Mouse (Mus musculus) adrenal gland, postnatal 14 days (tissue): ENCODE data around the gene Cdc7. TPM values are rescaled to one million over a fixed set of nuclear protein-coding genes. Genes with fewer than 3 reads are reported as not detected.
"Not testable (repeated sequence)": the region's sequence is repeated elsewhere in the genome, so short reads cannot be mapped to it uniquely, and the experiment has no call there.

Experiments
- DNase-seq: peaks from one replicate; pipeline ENCODE4 v3.0.0; 2021; ENCODE audit warnings: mixed read lengths
- long read RNA-seq, 2 experiments: library from polyadenylated mRNA; stranded (forward); transcript quantifications; one replicate each; pipeline ENCODE4 v2.0.0; 2021
- total RNA-seq: library from RNA; stranded (reverse); gene quantifications from 2 replicates; pipeline ENCODE4 v1.2.3, GENCODE M21; 2021

Cdc7 gene
- total RNA-seq = 6.7 and 7.0 TPM in 2 replicates
- long read RNA-seq, experiment 1, partial matches to known transcripts = 7 of 14 reads
- long read RNA-seq, experiment 1, other reads (novel, unspliced or antisense) = 2 of 14 reads
- long read RNA-seq, experiment 2, partial matches to known transcripts = 0 of 9 reads
- long read RNA-seq, experiment 2, other reads (novel, unspliced or antisense) = 6 of 9 reads

DNA sequence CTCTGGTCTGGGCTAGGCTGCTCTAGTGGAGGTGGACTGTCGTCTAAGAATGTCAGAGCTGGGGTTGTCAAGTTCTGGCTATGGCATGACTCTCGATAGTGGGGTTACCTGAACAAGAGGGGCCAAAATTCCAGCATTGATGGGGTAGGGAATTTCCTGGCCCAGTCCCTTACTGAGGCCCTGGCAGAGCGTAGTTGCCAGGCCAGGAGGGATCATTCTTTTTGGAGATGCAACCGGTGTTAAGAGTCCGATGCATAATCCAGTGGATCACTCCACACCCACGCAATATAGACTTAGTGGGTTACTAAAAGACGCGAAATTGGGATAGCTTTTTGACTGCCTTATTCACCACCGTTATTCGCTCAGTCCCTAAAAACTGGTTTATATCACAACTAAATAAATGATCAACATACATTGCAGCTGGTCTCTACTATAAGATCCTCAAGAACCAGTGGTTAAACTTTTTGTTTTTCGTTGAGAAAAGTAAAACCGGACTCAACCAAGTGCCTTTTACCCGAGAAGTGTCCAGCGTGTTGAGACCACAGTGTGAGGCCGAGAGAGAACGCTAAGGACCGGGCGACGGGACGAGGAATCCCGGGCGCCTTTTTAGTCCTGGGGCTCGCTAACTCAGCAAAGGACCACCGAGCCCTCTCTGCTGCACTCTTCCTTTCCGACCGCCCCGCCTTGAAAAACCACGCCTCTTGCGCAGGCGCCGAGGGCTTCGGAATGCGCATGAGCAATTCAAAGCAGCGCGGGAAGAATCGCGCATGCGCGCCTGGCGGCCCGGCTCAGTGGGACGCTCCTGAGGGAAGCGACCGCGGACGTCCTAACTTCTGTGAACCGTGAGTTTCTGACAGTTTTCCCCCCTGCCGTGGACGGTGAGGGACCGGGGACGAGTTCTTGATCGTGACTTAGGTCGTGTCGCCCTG, at the start of gene Cdc7:
TSS of gene Cdc7 (plus strand) at position 739 of the 929 bp plus-strand sequence.
- peak; percentile 96 for DNase-seq

DNA sequence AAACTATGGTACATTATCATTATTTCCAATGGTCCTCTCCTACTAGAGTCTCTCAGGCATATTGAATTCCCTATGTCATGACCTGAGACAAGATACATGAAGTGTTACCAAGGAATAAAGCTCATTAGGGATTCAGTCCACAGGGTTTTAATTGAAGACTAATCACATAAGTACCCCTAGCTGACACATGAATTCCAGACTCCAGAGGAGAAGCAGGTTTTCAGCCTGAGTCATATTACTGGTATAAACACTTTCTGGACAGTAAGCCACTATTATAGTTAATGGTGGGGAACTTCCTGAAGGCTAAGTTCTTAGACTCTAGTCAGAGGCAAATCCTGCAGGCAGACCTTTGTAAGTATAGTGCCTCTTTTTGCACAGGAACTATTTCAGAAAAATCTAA, 44.8 kb upstream of the Cdc7 start:
- DNase-seq = no peak

DNA sequence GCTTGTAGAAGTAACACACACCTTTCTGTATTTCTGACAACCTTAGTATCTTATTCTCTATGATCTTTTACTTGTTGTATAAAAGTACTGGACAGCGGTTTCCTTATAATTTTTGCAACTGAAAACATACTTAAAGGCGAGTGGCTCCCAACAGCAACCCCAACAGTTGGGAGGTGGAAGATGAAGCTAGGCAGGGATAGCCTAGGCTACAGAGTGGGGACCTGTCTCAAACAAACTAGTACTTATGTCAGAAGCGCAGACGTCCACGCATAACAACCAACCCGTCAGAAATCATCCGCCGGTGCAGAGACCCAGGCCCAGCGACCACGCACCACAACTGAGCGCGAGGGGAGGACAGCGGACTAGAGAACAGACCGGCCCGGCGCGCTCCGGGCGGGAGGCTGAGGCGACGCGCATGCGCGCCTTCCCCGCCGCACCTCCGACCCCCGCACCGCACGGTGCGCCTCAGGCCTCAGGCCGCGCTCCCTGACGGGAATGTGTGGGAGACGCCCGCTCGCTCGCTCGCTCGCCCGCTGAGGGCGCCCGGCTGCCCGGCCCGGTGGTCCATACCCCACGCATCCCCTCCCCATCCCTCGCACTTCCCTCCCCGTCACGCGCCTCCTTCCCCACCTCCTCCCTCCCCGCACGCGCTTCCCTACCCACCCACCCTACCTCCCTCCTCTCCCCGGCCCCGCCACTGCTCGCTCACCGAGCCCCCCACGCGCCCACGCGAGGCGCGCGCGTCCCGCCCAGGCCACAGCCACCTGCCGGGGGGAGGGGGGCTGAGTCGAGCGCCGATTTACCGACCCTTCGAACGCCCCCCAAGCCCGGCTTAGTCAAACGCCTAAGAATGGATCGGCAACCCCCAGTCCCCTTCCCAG, 38.4 kb upstream of the Cdc7 start, which contains the start of gene Hfm1:
TSS of gene Hfm1 (minus strand) at position 834 of the 881 bp plus-strand sequence.
- peak; percentile 74 for DNase-seq

DNA sequence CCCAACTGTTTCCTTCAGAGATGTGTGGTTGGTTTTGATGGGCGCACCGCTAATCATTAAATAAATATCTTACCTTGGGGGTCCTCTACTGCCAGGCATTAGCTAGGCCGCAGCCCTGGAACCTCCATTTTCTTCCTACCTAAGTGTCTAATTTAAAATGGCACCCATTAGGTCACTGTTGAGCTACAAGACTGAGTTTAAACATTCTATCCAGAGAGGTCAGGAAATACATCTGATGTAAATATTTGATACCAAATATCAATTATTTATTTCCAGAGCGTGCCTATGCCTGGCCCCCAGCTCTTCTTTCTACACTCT, 37.8 kb upstream of the Cdc7 start:
- no peak for DNase-seq

DNA sequence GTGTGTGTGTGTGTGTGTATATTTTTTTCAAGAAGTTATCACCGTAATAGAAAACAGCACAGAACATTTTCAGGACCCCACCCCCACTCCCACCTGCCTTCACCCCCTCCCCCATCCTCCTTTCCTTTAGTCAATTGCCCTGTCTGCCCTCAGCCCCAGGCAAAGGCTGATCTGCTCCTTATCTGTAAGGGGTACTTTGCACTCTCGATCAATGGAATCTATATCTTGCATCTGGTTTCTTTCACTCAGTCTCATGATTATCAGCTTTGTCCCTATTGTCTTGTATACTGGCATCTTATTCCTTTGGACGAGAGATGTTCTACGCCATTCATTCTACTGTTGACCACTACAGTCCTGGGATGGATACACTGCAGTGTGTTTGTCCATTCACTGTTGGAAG, 36.1 kb upstream of the Cdc7 start:
- no peak for DNase-seq

DNA sequence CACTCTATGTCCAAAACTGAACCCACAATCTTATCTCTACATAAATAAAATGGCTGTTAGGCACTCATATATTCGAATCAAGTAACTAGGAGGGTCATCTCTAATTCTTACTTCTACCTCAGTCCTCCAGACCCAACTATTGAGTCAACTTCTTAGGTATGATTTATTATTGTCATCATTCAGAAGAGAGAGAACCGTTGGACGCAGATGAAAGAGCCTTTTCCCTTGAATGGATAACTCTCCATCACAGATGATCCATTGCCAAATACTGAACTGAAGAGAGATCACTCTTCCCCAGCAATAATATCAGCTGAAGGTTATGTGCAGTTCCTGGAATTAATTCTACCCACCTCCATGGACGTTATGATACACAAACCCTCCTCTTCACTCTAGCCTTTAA, 17.8 kb upstream of the Cdc7 start:
- DNase-seq = no peak

DNA sequence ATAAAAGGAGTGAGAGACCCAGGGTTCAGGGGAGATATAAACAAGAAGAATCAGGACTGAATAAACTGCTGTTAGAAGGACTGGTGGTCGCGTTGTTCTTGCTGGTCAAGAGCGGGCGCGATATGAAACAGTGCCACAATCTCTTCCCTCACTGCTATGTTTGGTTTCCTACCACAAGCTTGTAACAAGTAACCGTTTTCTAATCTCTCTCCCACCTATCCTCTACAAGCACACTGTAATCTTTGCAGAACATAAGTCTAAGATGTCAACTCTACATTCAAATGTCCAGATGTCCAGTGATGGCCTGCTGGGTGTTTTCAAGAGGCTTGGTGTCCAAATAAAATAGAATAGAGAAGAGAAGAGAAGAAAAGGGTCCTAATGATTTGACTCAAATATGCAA, 15.4 kb upstream of the Cdc7 start:
- DNase-seq = no peak

DNA sequence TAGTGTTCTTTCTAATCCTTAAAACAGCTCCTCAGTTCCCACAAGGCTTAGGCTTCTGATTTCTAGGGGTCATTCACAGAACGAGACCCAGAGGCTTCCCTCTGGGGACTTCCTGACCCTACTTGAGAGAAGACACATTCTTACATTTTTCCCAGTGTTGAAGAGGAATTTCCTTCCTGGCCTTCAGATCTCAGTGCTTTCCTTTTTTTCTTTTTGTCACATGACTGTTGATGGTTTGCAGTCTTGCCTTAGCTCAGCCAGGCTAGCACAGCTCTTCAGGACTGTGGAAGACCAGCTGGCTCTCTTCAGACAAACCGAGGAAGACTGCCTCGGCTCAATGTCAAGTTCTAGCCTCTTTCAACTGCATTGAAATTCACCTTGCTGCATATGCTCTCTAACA, 7.7 kb upstream of the Cdc7 start:
- no peak for DNase-seq

DNA sequence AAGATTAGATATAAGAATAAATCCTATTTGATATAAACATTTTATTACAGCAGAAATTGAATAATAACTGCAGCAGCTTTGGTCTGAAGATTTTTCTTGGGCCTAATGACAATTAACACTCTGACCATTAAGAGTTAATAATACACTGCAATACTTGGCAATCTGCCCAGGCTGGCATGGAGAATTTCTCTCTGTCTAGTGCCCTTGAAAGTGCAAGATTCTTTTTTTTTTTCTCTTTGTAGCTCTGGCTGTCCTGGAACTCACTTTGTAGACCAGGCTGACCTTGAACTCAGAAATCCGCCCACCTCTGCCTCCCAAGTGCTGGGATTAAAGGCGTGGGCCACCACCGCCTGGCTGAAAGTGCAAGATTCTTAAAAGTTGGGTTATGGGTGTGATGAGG, 5.1 kb upstream of the Cdc7 start:
- peak; percentile 79 for DNase-seq

DNA sequence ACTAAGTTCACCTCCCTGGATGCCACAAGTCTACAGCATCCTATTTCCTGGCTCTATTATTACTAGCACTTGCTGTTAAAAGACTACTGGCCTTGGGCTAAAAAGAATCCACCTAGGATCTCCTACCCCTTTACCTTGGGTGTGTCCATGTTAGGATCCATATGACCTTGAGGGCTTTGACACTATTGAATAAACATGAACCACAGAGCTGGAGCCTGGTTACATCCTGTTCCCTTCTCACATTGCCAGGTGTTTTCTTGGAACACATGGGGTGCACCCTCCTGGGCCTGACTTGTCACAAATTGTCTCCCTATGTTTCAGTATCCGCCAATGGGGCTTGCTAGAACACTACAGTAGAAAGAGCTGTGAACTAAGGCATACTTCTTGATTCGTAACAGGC, 3.7 kb upstream of the Cdc7 start:
- DNase-seq = no peak

DNA sequence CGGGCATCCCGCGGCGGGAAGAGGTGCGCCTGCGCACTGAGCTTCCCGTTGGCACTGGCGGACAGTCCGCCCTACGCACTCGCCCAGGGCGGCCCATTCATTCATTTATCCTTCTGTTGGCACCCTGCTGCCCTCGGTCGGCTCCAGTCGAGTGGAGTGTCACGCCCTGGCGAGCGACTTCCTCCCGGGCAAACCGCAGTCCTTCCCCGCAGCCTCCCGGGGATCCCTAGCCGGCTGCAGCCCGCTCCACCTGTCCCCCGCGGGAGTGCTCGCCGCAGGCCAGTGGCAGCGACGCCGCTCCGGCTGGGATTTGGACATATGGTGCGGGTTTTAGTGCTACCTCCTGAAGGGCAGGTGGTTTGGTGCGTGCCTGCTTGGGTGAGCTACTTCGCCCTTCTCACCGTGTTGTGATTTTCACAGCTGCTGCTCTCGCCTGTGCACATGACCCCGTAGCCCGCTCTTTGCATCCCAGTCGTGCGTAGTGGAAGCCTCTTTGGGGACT, 442 bp downstream of the Cdc7 start:
- DNase-seq = no peak

DNA sequence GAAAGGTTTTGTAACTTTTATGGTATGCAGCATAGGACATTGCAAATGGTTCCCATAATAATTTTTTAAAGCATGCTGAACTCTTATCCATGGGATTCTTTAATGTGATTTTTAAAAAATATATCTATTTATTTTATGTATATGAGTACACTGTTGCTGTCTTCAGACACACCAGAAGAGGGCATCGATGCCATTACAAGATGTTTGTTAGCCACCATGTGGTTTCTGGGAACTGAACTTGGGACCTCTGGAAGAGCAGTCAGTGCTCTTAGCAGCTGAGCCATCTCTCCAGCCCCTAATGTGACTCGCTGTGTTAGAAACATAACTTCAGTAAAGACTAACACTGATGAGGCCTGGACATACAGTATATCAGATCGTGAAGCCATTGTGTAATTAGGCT, 2.3 kb downstream of the Cdc7 start:
- DNase-seq = no peak

DNA sequence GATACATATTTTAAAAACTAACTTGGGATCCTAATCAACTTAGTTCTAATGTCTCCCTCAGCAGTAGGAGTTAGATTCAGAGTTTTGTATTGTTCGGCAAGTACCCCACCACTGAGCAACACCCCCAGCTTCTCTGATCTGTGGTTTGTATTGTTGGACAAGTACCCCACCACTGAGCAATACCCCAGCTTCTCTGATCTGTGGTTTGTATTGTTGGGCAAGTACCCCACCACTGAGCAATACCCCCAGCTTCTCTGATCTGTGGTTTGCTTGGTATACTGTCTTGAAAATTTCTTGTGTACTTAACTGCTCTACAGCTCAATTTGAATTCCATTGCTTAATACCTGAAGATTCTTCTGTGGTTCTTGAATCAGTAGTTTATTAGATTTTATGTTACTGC, 3.5 kb downstream of the Cdc7 start:
- no peak for DNase-seq

DNA sequence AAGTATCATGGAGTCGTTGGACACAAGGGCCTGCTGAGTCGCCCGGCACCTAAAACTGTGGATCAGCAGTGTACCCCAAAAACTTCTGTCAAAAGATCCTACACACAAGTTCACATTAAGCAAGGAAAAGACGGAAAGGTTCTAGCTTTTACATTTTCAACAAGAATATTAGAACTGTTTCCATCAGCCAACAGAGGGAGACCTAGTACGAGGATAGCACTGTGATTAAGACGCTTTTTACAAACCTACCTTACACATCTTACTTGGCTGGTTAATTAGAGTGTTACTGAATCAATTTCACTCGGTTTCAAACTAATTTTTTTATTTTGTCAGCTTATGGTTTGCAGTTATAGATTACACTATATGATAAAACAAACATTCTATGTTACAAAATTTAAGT, 9.8 kb downstream of the Cdc7 start:
- no peak for DNase-seq

DNA sequence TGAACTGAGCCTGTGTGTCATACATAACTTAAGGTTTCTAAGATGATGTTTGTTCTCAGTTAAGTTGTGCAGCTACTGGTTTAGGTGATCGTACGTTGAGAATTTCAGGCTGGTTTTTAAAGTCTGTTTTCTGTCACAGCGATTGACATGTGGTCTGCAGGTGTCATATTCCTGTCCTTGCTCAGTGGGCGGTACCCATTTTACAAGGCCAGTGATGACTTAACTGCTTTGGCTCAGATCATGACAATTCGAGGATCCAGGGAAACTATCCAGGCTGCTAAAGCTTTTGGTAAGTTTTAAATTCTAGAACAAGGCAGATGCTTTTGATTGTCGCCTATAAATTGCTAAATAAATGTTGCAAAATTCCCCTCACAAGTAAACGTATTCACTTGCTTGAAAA, 15.0 kb downstream of the Cdc7 start:
- DNase-seq = peak; percentile 60

DNA sequence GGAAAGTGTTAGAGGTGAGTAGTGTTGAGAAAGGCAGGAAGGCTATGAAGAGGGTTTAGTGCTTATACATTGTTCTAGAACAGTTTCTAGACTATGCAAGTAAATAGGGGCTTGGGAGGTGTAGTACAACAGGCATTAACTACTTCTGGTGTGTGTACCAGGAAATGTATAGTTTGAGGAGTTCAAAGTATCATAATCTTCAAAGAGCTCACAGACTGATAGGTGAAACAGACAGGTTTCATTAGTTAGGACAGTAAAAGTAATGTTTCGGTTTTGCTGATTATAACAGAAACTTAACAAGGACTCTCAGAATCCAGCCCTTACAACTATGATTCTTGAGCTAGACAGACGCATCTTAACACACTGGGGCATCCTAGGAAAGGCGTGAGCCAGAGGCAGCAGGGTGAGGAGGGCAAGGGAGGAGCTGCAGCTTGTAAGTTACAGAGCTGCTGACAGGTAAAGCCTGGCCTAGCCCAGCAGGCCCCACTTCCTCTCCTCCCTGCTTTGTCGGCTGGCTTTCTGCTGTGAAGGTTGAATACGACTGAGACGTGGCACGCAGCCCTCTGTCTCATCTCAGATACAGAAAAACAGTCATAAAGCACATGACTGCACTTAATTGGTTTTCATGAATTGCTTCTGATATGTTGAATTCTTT, 18.3 kb downstream of the Cdc7 start:
- no peak for DNase-seq

DNA sequence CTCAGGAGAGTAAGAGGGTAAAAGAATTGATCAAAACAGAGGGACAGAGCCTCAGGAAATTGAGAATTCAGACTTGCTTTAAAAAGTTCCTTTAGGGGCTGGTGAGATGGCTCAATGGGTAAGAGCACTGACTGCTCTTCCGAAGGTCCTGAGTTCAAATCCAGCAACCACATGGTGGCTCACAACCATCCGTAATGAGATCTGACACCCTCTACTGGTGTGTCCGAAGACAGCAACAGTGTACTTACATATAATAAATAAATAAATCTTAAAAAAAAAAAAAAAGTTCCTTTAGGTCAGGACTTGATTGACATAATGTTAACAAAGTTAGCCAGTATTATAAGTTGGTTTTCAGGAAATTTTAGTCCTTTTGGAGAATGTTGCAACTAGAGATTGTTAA, 20.8 kb downstream of the Cdc7 start:
- not testable (repeated sequence) for DNase-seq

DNA sequence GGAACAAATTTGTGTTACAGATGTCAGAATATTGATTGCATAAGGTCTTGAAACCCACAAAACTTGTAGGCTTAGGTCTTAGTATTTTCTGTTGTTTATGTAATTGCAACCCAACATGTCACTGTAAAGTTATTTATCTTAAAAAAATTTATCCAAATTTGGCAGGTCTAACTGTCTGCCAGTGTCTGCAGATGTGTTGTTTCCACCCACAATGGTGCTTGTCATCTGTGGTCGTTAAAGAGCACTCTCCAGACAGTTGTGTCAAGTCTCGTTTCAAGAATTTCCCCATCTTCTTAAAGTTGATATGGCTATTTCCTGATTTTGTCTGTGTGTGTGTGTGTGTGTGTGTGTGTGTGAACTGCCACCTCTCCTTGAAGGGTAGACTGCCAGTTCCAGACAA, 21.5 kb downstream of the Cdc7 start:
- DNase-seq = no peak

DNA sequence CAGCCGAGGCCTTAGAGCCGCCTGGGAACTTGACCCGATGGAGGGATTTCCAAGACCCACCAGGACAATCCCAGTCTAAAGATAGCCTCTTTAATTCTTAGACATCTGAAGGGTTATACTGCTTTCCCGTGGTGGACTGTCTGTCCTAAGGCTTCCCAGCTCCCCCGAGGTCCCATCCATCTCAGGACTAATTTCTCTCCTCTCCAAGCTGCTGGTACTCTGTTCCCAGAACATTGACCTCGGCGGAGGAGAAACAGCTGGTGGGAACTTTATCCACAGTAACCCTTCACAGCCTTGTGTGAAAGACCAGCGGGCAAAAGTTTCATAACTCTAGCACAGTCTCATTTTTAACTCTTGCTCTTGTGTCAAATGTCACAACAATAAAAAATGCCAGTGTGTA, 25.1 kb downstream of the Cdc7 start:
- DNase-seq = peak; percentile 24

DNA sequence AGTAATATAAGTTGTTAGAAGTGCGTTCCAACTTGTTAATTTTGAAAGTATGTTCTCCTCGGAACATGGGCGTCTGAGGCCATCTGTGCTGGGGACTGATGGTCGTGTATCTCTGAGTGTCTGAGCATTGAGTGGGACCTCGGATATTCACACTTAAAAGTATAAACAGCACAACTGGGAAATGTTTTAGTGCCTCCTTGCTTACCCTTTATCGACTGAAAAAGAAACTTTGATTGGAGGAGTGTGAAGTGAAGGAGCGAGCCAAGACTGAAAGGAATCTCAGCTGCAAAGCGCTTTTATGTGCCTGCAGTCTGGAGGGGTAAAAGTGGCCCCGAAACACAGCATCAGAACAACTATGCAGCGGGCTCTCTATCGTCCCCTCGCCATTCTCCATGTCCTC, 25.7 kb downstream of the Cdc7 start:
- no peak for DNase-seq

DNA sequence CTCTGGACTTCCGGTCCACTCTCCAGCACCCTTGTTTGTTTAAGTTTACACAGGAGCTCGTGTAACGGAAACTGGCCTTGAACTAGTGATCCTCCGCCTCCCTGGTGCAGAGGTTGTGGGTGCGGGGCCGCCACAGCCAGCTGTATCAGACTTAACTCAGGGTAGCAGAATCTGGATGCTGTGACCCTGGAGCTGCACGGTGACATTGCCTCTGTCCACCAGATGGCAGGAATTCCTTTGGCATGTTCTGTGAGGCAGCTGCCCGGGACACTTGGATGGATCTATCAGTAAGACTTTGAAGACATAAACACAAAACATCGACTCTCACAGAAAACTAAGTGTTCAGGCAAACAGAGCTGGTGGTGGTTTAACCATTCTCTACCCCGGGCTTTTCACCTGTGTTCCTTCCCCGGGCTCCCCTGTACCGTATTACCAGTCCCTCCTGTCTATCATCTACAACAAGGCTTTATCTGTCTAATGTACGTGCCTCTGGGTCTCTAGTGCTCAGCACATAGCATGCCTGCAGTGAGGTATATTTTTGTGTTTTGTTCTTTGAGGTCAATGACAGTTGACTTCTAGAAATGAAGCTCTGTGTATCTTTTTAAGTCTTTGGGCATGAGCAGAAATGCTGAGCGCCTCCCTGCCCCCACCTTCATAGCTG, 26.6 kb downstream of the Cdc7 start:
- DNase-seq = peak; percentile 79
